Mouse (Mus musculus) megakaryocyte, embryonic 14.5 days (primary cell): ENCODE measurements around the gene D630003M21Rik.

Source experiments
- FLI1 ChIP-seq: IDR thresholded peaks from 2 replicates; pipeline ENCODE4 v1.6.1; 2012; ENCODE audit warnings: low read length, inconsistent platforms, mixed read lengths
- GATA1 ChIP-seq: IDR thresholded peaks from 3 replicates; pipeline ENCODE4 v1.6.1; 2012; ENCODE audit warnings: mixed read lengths, low read length, inconsistent platforms, borderline replicate concordance

DNA sequence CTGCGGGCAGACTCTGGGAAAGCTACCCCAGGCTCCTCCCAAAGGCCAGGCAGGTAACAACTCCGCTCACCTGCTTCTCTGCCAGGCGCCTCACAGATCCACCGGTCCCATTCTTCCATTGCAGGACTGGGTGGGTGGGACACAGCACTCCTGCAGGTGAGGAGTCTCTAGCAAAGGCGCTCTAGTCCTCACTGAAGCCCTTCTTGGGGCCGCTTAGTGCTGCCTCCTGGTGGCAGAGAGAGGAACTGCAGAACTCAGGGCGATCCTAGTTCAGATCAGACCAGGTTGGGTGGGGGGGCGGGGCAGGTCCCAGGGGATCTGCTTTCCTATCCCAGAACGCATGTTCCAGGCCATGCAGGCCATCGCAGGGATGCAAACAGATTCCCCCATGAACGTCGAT, 29.8 kb upstream of the D630003M21Rik start:
- no peak for TF ChIP-seq GATA1
- no peak for TF ChIP-seq FLI1
